Mouse (Mus musculus): ENCODE results near the gene Brsk2. TPM values are rescaled to one million over a fixed set of nuclear protein-coding genes. Genes with fewer than 3 reads are reported as not detected.
A peak's percentile ranks its signal among the peaks of the same experiment; 100 is the strongest.

Gene Brsk2
- polyA plus RNA-seq, 1 experiment from 2014 or later = 0.35 TPM

DNA sequence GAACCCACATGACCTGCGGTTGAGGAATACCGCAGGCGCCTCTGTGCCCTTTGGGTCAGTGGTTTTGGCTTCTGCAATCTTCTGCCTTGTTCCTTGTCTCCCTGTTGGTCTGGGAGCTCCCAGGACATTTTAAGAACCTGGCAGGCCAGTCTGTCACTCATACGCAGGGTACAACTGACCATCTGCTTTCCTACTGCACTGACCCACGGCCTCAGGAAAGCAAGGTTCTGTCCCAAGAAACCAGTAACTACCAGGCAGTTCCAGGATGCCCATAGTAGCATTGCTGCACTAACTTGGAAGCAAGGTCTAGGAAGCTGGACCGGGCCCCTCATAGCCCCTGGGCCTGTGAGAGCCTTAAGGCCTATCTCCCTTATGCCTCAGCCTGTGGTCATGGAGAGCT is 14.6 kb upstream of the Brsk2 start:
- H3K4me3 ChIP-seq = no peak overlapping the region
- H3K27me3 ChIP-seq (replicated peaks) = peaks cover 59% of the 10 kb centered on the region
- H3K9ac ChIP-seq = no peak overlapping the region
- no peaks in the 10 kb centered on the region for H3K36me3 ChIP-seq
- ATAC-seq (ENCODE audit: extremely low read depth, insufficient number of reproducible peaks, low FRiP score, low TSS enrichment) = no peak
- H3K9me3 ChIP-seq = no peaks in the 10 kb centered on the region
- WGBS = 83% methylated on average over 6 of the region's 6 CpGs
- H3K4me1 ChIP-seq = no peaks in the 10 kb centered on the region
- no peak overlapping the region for H3K4me2 ChIP-seq
- H3K27ac ChIP-seq (replicated peaks) = no peak overlapping the region

DNA sequence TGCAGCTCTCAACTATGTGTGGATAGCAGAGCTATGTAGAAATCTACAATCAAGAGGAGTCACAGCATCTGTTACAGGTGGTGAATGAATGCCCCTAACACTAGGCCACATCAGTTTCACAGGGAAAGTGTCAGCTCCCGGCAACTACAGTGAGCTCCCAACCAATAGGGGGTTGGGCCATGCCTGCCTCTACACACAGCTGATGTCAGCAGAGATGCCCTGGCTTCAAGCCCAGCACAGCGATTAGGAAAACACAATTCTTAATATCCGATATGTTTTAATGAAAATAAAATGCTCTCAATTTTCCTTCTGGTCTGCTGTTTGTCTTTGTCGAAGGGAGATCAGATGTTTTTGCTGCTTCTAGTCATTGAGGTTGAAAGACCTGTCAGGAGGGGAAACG is 6.1 kb upstream of the Brsk2 start:
- no peaks in the 10 kb centered on the region for H3K36me3 ChIP-seq
- H3K9ac ChIP-seq = no peak overlapping the region
- H3K4me1 ChIP-seq = no peaks in the 10 kb centered on the region
- no peak overlapping the region for H3K4me2 ChIP-seq
- no peaks in the 10 kb centered on the region for H3K9me3 ChIP-seq
- no peak overlapping the region for H3K4me3 ChIP-seq
- 61% methylated on average over 5 of the region's 5 CpGs for whole genome bisulfite sequencing
- peaks cover 83% of the 10 kb centered on the region for H3K27me3 ChIP-seq (replicated peaks)
- H3K27ac ChIP-seq (replicated peaks) = no peak overlapping the region
- ATAC-seq (ENCODE audit: extremely low read depth, insufficient number of reproducible peaks, low FRiP score, low TSS enrichment) = no peak

DNA sequence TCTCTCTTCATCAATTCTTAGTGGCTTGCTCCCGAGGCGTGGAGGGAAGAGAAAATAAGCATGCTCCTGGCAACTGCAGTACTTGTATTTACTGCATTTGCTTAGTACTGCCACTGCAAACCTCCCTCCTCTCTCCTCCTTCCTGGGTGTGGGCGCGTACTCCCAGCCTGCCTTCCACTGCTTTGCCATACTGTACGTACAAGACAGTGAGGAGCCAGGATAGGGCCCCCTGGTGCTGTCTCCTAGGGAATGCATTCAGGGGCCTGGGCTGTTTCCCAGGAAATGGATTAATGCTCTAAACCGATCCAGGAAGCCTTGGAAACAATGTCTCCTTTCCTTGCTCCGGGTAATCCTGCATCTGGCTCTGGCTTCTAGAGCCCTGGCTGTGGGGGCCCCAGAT is 3.6 kb upstream of the Brsk2 start:
- Histone ChIP-seq H3K36me3 (no peaks in the 10 kb centered on the region), H3K4me2 (no peak overlapping the region), H3K27ac (replicated peaks) (no peak overlapping the region), H3K4me1 (peaks cover 14% of the 10 kb centered on the region), H3K9ac (no peak overlapping the region), H3K4me3 (no peak overlapping the region), H3K27me3 (replicated peaks) (peaks cover 88% of the 10 kb centered on the region), H3K9me3 (no peaks in the 10 kb centered on the region)
- ATAC-seq (ENCODE audit: extremely low read depth, insufficient number of reproducible peaks, low FRiP score, low TSS enrichment) = no peak
- WGBS = 35% methylated on average over 7 of the region's 7 CpGs

DNA sequence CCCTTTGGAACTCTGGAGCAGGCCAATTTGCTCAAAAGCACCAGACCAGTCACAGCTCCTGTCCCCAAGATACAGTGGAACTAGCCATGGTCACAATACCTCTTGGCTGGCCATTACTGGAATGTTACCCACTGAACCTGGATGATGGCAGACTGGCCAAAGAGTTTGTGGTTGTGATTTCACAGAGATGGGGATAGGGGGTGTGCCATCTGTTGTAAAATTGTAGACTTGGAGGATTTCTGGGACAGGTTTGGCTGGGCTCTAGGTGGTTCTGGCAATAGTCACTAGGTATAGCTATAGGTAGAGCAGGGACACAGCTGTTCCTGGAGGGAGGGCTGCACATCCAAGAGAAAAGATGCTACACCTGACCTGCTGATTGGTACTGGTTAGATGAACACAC is 2.0 kb upstream of the Brsk2 start:
- H3K4me2 ChIP-seq = no peak overlapping the region
- peaks cover 94% of the 10 kb centered on the region for H3K27me3 ChIP-seq (replicated peaks)
- H3K36me3 ChIP-seq = no peaks in the 10 kb centered on the region
- no peak overlapping the region for H3K9ac ChIP-seq
- H3K27ac ChIP-seq (replicated peaks) = no peak overlapping the region
- peaks cover 14% of the 10 kb centered on the region for H3K4me1 ChIP-seq
- H3K4me3 ChIP-seq = no peak overlapping the region
- no peak for ATAC-seq (ENCODE audit: extremely low read depth, insufficient number of reproducible peaks, low FRiP score, low TSS enrichment)
- peaks cover 4% of the 10 kb centered on the region; the same call in 1 of the 2 replicates for H3K9me3 ChIP-seq

DNA sequence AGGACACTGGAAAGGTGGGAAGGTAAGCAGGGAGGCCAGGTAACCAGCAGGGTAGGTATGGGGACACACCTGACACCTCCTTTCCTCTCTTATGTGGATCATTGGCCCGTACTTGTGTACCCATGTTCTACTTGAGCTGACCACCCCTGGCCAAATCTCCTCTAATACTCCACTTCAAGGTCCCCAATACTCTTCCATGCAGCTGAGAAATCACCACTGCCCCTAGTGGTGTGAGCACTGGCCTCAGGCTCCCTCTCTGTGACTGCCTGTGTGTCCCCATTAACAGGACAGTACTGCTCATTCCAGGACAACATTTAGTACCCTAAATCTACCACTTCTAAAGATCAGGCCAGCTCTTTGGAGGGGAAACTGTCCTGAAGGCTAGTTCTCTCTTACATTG is 1.5 kb upstream of the Brsk2 start:
- H3K4me2 ChIP-seq = no peak overlapping the region
- no peak overlapping the region for H3K4me3 ChIP-seq
- WGBS = 44% methylated on average over 1 of the region's 1 CpGs
- no peaks in the 10 kb centered on the region for H3K36me3 ChIP-seq
- H3K9ac ChIP-seq = no peak overlapping the region
- H3K4me1 ChIP-seq = peaks cover 14% of the 10 kb centered on the region
- H3K27me3 ChIP-seq (replicated peaks) = peaks cover 95% of the 10 kb centered on the region
- peaks cover 4% of the 10 kb centered on the region; the same call in 1 of the 2 replicates for H3K9me3 ChIP-seq
- H3K27ac ChIP-seq (replicated peaks) = no peak overlapping the region
- no peak for ATAC-seq (ENCODE audit: extremely low read depth, insufficient number of reproducible peaks, low FRiP score, low TSS enrichment)

DNA sequence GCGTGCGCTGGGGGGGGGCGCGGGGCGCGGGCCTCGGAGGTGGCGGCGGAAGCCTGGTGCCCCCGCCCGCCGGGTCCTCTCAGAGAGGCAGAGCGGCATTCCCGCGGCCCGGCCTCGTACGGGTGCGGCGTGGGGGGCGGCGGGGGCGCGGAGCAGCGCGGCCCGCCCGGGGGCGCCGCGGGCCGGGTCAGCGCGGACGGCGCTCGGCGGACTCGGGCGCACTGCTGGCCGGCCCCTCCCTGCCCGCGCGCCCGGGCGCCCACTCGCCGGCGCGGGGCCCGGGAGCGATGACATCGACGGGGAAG is 200 bp downstream of the Brsk2 start:
- H3K4me1 ChIP-seq = peaks cover 14% of the 10 kb centered on the region
- no peaks in the 10 kb centered on the region for H3K36me3 ChIP-seq
- peak overlapping the region; percentile 71 for H3K9ac ChIP-seq
- H3K27ac ChIP-seq (replicated peaks) = no peak overlapping the region
- H3K27me3 ChIP-seq (replicated peaks) = peaks cover 97% of the 10 kb centered on the region
- peak overlapping the region; percentile 84 for H3K4me2 ChIP-seq
- ATAC-seq (ENCODE audit: extremely low read depth, insufficient number of reproducible peaks, low FRiP score, low TSS enrichment) = no peak
- WGBS = 1% methylated on average over 46 of the region's 54 CpGs
- peaks cover 4% of the 10 kb centered on the region; the same call in 1 of the 2 replicates for H3K9me3 ChIP-seq
- peak overlapping the region; percentile 57 for H3K4me3 ChIP-seq

DNA sequence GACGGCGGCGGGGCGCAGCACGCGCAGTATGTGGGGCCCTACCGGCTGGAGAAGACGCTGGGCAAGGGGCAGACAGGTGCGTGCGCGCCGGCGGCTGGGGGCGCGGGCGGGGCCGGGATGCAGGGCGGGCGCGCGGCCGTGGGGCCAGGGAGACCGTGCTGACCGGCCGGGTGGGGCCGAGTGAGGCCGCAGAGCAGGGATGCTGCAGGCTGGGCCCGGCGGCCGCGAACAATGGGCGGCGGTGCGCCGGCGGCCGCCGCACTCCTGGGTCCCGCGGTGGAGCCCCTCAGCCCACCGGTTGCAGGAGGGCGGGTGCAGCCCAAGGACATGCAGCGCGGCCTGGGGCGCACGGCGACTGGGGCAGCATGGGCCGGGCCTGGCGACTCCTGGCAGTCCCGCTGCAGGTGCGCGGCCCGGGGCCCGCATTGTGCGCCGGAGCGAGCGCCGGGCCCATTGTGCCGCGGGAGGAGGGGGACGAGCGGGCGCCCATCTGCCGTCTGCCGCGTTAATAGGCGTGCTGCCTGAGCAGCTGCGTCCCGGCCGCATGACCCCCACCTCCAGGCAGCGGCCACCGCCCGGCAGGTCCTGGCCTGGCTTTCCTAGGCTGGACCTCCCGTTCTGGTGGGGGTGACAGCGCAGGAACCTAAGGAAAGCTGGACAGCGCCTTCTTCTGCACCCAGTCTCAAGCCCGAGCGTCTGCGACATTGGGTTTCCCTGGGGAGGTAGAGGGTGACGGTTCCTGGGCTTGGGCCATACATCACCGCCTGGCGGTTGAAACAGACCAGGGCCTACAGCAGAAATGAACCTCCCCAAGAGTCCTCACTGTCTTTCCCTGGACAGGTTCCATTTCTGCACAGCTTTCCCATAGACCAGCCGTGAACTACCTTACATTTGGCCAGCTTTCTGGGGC is 808 bp downstream of the Brsk2 start:
- H3K9me3 ChIP-seq = peaks cover 4% of the 10 kb centered on the region; the same call in 1 of the 2 replicates
- H3K27me3 ChIP-seq (replicated peaks) = peaks cover 97% of the 10 kb centered on the region
- H3K9ac ChIP-seq = peak overlapping the region; percentile 71
- 0 out of 2 replicates have a peak, but pooled peaks have one; percentile 9 for ATAC-seq (ENCODE audit: extremely low read depth, insufficient number of reproducible peaks, low FRiP score, low TSS enrichment)
- H3K4me1 ChIP-seq = peaks cover 14% of the 10 kb centered on the region
- peak overlapping the region; percentile 57 for H3K4me3 ChIP-seq
- WGBS = 2% methylated on average over 63 of the region's 84 CpGs
- H3K36me3 ChIP-seq = no peaks in the 10 kb centered on the region
- peak overlapping the region; percentile 84 for H3K4me2 ChIP-seq
- no peak overlapping the region for H3K27ac ChIP-seq (replicated peaks)

DNA sequence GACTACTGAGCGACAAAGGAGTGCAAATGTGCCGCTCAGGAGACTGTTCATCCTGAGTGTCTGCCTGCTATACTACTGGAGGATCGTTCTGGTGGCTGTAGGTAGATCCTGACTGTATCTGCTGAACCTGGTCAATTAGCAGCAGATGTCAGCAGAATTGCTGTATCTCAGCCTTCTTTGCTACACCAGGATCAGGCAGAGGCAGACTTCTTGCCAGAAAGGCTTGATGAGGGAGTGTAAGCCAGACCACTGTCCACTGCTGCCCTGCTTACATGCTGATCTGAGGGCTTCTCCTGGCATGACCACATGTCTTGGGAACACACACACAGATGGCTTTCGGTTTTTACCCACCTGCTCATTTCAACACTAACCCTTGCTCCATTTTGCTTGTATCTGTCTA is 2.3 kb downstream of the Brsk2 start:
- peaks cover 97% of the 10 kb centered on the region for H3K27me3 ChIP-seq (replicated peaks)
- 72% methylated on average over 4 of the region's 4 CpGs for WGBS
- ATAC-seq (ENCODE audit: extremely low read depth, insufficient number of reproducible peaks, low FRiP score, low TSS enrichment) = no peak
- H3K9ac ChIP-seq = no peak overlapping the region
- no peaks in the 10 kb centered on the region for H3K36me3 ChIP-seq
- no peak overlapping the region for H3K4me3 ChIP-seq
- H3K9me3 ChIP-seq = peaks cover 4% of the 10 kb centered on the region; the same call in 1 of the 2 replicates
- H3K27ac ChIP-seq (replicated peaks) = no peak overlapping the region
- H3K4me1 ChIP-seq = peaks cover 14% of the 10 kb centered on the region
- no peak overlapping the region for H3K4me2 ChIP-seq

DNA sequence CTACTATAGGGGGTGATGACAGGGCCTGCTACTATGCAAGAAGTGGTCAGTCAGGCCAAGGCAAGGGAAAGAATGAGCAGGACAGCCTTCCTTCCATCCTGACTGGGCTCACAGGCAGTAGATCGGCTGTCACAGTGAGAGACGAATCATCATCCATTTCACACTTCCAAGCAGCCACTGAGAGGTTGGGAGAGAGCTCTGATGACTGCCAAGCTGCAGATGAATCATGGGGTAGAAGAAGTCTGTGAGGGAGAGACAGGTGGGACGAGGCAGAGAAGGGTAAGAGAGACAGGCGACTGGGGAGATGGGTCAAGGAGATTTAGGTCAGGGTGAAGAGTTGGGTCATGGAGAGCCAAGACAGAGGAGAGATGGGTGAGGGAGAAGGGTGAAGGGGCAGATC is 3.4 kb downstream of the Brsk2 start:
- Histone ChIP-seq H3K36me3 (no peaks in the 10 kb centered on the region), H3K4me3 (no peak overlapping the region), H3K4me1 (peaks cover 14% of the 10 kb centered on the region), H3K27me3 (replicated peaks) (peaks cover 92% of the 10 kb centered on the region), H3K9me3 (peaks cover 4% of the 10 kb centered on the region; the same call in 1 of the 2 replicates), H3K4me2 (no peak overlapping the region), H3K27ac (replicated peaks) (no peak overlapping the region), H3K9ac (no peak overlapping the region)
- WGBS = 61% methylated on average over 4 of the region's 4 CpGs
- no peak for ATAC-seq (ENCODE audit: extremely low read depth, insufficient number of reproducible peaks, low FRiP score, low TSS enrichment)

DNA sequence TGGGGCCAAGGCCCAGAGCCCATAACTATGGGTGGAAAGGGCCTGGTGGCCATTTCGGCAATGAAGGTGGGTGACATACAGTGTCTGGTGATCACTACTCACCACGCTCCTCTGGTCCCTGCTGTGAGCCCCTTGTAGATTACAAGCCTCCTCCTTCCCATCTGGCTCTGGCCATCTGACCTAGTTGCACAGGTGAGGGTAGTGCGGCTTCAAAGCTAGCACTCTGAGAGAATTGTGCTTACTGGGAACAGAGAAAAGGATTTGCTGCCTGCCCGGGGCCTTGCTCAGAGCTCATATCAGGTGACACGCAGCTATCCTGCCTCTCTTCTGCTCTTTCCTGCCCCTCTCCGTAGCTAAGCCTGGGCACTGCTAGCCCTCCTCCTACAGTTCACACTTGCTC is 4.1 kb downstream of the Brsk2 start:
- 69% methylated on average over 6 of the region's 6 CpGs for WGBS
- Histone ChIP-seq H3K4me1 (peaks cover 14% of the 10 kb centered on the region), H3K4me3 (no peak overlapping the region), H3K36me3 (no peaks in the 10 kb centered on the region), H3K27me3 (replicated peaks) (peaks cover 89% of the 10 kb centered on the region), H3K4me2 (no peak overlapping the region), H3K9ac (no peak overlapping the region), H3K27ac (replicated peaks) (no peak overlapping the region), H3K9me3 (peaks cover 4% of the 10 kb centered on the region; the same call in 1 of the 2 replicates)
- ATAC-seq (ENCODE audit: extremely low read depth, insufficient number of reproducible peaks, low FRiP score, low TSS enrichment) = no peak

DNA sequence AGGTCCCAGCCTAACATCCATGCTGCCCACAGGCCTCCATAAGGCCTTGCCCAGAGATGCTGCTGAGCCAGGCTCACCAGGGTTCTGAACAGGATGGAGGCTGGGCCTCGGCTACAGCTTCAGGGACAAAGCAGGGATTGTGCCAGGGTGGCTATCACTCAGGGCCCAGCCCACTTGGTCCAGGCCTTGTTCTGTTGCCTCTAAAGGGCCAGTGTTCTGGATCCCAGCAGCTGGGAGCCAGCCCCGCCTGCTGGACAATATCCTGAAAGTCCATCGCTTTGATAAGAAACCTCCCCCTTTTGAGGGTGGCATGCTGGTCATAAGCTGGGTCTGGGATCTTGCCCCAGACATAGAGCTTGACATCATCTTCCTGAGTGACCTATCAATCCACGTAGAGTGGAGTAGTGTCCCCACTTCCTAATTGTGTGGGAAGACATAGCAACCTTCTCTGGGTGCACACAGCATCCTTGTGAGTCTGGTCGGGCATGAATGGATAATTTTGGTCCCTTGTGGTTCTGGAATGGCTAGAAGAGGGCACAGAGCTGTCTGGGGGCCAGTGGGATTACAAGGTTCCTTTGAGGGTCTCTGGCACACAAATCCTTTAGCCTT is 6.1 kb downstream of the Brsk2 start:
- no peaks in the 10 kb centered on the region for H3K4me1 ChIP-seq
- H3K4me3 ChIP-seq = no peak overlapping the region
- no peak overlapping the region for H3K27ac ChIP-seq (replicated peaks)
- WGBS = 60% methylated on average over 5 of the region's 5 CpGs
- H3K36me3 ChIP-seq = no peaks in the 10 kb centered on the region
- peaks cover 4% of the 10 kb centered on the region; the same call in 1 of the 2 replicates for H3K9me3 ChIP-seq
- peaks cover 76% of the 10 kb centered on the region for H3K27me3 ChIP-seq (replicated peaks)
- no peak for ATAC-seq (ENCODE audit: extremely low read depth, insufficient number of reproducible peaks, low FRiP score, low TSS enrichment)
- H3K4me2 ChIP-seq = no peak overlapping the region
- H3K9ac ChIP-seq = no peak overlapping the region
